Mouse (Mus musculus): ENCODE data around the gene Gm11168. TPM values are rescaled to one million over a fixed set of nuclear protein-coding genes. Genes with fewer than 3 reads are reported as not detected.
"Not testable (repeated sequence)": the region's sequence is repeated elsewhere in the genome, so short reads cannot be mapped to it uniquely, and the experiment has no call there.

The Gm11168 gene
- total RNA-seq, 4 experiments from 2014 or later = not detected

GRCm38 (mm10) chr9:3024912-3025467 lies 21.8 kb downstream of the Gm11168 start, which contains the start of gene Gm10717:
Gene Gm10717 (plus strand): TSS chr9:3025417.
- DNase-seq (ENCODE audit: low spot score in 2 of 2) = peak; percentile 2 to 34

DNA sequence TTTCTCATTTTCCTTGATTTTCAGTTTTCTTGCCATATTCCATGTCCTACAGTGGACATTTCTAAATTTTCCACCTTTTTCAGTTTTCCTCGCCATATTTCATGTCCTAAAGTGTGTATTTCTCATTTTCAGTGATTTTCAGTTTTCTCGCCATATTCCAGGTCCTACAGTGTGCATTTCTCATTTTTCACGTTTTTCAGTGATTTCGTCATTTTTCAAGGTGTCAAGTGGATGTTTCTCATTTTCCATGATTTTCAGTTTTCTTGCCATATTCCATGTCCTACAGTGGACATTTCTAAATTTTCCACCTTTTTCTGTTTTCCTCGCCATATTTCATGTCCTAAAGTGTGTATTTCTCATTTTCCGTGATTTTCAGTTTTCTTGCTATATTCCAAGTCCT lies 22.5 kb downstream of the Gm11168 start:
- peak; percentile 40 to 52 for DNase-seq (ENCODE audit: low spot score in 2 of 2)

- not testable (repeated sequence) for DNase-seq (ENCODE audit: low spot score in 2 of 2)
Measured at GRCm38 (mm10) chr9:3026136-3026535, 23.0 kb downstream of the Gm11168 start.

GRCm38 (mm10) chr9:3026741-3027140 lies 23.6 kb downstream of the Gm11168 start:
- not testable (repeated sequence) for DNase-seq (ENCODE audit: low spot score in 2 of 2)

DNA sequence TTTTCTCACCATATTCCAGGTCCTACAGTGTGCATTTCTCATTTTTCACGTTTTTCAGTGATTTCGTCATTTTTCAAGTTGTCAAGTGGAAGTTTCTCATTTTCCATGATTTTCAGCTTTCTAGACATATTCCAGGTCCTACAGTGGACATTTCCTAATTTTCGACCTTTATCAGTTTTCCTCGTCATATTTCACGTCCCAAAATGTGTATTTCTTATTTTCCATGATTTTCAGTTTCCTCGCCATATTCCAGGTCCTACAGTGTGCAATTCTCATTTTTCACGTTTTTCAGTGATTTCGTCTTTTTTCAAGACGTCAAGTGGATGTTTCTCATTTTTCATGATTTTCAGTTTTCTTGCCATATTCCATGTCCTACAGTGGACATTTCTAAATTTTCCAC lies 24.1 kb downstream of the Gm11168 start:
- not testable (repeated sequence) for DNase-seq (ENCODE audit: low spot score in 2 of 2)

DNA sequence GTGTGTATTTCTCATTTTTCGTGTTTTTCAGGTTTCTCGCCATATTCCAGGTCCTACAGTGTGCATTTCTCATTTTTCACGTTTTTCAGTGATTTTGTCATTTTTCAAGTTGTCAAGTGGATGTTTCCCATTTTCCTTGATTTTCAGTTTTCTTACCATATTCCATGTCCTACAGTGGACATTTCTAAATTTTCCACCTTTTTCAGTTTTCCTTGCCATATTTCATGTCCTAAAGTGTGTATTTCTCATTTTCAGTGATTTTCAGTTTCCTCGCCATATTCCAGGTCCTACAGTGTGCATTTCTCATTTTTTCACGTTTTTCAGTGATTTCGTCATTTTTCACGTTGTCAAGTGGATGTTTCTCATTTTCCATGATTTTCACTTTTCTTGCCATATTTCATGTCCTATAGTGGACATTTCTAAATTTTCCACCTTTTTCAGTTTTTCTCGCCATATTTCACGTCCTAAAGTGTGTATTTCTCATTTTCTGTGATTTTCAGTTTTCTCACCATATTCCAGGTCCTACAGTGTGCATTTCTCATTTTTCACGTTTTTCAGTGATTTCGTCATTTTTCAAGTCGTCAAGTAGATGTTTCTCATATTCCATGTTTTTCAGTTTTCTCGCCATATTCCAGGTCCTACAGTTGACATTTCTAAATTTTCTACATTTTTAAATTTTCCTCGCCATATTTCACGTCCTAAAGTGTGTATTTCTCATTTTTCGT lies 26.3 kb downstream of the Gm11168 start:
- peak; percentile 14 to 40 for DNase-seq (ENCODE audit: low spot score in 2 of 2)

GRCm38 (mm10) chr9:3030677-3031318 lies 27.7 kb downstream of the Gm11168 start:
- DNase-seq (ENCODE audit: low spot score in 2 of 2) = not testable (repeated sequence)

GRCm38 (mm10) chr9:3034299-3034698 lies 31.2 kb downstream of the Gm11168 start, which contains the start of gene Gm17535:
Gene Gm17535 (plus strand): TSS chr9:3034599.
- not testable (repeated sequence) for DNase-seq (ENCODE audit: low spot score in 2 of 2)

GRCm38 (mm10) chr9:3036577-3036976 lies 33.4 kb downstream of the Gm11168 start, which contains the start of gene Gm10715:
Gene Gm10715 (plus strand): TSS chr9:3036877.
- DNase-seq (ENCODE audit: low spot score in 2 of 2) = not testable (repeated sequence)

DNA sequence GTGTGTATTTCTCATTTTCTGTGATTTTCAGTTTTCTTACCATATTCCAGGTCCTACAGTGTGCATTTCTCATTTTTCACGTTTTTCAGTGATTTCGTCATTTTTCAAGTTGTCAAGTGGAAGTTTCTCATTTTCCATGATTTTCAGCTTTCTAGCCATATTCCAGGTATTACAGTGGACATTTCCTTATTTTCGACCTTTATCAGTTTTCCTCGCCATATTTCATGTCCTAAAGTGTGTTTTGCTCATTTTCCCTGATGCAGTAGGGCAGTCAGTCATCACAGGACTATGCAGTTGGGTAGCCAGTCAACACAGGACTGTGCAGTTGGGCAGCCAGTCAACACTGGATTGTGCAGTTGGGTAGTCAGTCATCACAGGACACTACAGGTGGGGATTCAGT lies 35.0 kb downstream of the Gm11168 start:
- not testable (repeated sequence) for DNase-seq (ENCODE audit: low spot score in 2 of 2)

Small RNA genes lying within 50 kb of the gene (microRNA-seq; reads per million reads assigned to microRNA genes)
- 0 reads per million in 2 experiments for gene Mir101c

Other genes starting within 250 kb of the Gm11168 start
- gene Gm10722, start 2.4 kb upstream of the Gm11168 start, total RNA-seq (2022) = not detected
- gene Gm10721, start 9.8 kb downstream of the Gm11168 start, total RNA-seq (2022) = 1 to 10 TPM in 1 of 4 experiments, not detected in 3; 1.5 TPM
- gene Gm10720, start 12.3 kb downstream of the Gm11168 start, total RNA-seq (2022) = not detected
- gene Gm10719, start 14.1 kb downstream of the Gm11168 start, total RNA-seq (2022) = 1 to 10 TPM in 2 of 4 experiments, under 1 TPM in 2; 0.53 to 1.6 (median 1.1) TPM
- 1 to 10 TPM in 3 of 4 experiments, under 1 TPM in 1; 0.73 to 3.0 (median 1.5) TPM for gene Gm10718, start 20.2 kb downstream of the Gm11168 start, total RNA-seq (2022)
- under 1 TPM in 1 of 4 experiments, not detected in 3; 0.61 TPM for gene Gm10717, start 22.1 kb downstream of the Gm11168 start, total RNA-seq (2022)
- not detected for gene Gm17535, start 31.3 kb downstream of the Gm11168 start, total RNA-seq (2022)
- gene Gm10715, start 33.5 kb downstream of the Gm11168 start, total RNA-seq (2022) = not detected